In the genomic region with DNA sequence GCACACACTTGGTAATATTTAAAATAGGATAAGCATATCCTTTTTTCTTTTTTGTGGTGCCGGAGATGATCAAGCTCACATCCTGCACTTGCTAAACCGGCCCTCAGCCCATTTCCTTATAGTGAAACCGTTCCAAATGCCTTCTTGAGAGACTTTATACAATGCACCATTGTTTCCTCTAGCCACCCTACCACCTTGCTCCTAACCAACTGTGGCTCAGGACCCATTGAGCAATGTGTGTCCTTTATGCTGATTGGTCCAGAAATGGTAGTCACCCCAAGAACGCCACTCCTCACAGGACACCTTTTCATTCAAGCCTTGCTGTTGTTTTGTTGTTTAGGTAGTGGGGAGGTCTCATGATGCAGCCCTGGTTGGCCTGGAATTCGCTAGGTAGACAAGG, we compare ENCODE assay signal across 22 mouse cellular contexts.
DNase-seq lines count a peak whose midpoint lies in the region; ATAC-seq and TF ChIP-seq lines count a peak whose summit lies in the region.
"Had no signal": no experiment of that assay in that cellular context is flagged by ENCODE, and none has a peak within 500 bp of the region (broad histone marks: within the 10 kb centered on the region; RNA-seq: fewer than 3 reads in every experiment).

No protein-coding gene starts in this region.

- no peaks in the 10 kb centered on the region for H3K9me3 ChIP-seq in heart, embryonic 13.5 days
- H3K9me3 ChIP-seq in lung, postnatal 0 days (ENCODE audit: low read length): no peaks in the 10 kb centered on the region
- H3K9me3 ChIP-seq: embryonic facial prominence, embryonic 12.5 days; forebrain, embryonic 13.5 days; G1E; hindbrain, embryonic 13.5 days had no signal

- H3K27ac ChIP-seq in heart, embryonic 13.5 days (replicated peaks): 0 out of 2 replicates have a peak overlapping the region, but pooled peaks have one; percentile 45
- no peak overlapping the region for H3K27ac ChIP-seq in heart, adult 2 months
- peak overlapping the region; percentile 64 for H3K27ac ChIP-seq in lung, postnatal 0 days (ENCODE audit: low read length)
- peak overlapping the region; percentile 47; the same call in 1 of the 2 replicates for H3K27ac ChIP-seq in small intestine, adult 2 months (ENCODE audit: insufficient read depth, low read depth, low read length)
- H3K27ac ChIP-seq: embryonic facial prominence, embryonic 12.5 days; forebrain, embryonic 13.5 days; hindbrain, embryonic 13.5 days; left cerebral cortex, adult 2 months had no signal

- peaks cover 28% of the 10 kb centered on the region for H3K4me1 ChIP-seq in heart, embryonic 13.5 days
- peaks cover 2% of the 10 kb centered on the region for H3K4me1 ChIP-seq in heart, adult 2 months (ENCODE audit: control insufficient read depth, insufficient read depth, low read length)
- H3K4me1 ChIP-seq in lung, postnatal 0 days (ENCODE audit: insufficient read depth, low read depth, low read length): no peaks in the 10 kb centered on the region
- peaks cover 13% of the 10 kb centered on the region; the same call in 1 of the 2 replicates for H3K4me1 ChIP-seq in small intestine, adult 2 months (ENCODE audit: control insufficient read depth, insufficient read depth, insufficient read length, low read length)
- H3K4me1 ChIP-seq: embryonic facial prominence, embryonic 12.5 days; forebrain, embryonic 13.5 days; hindbrain, embryonic 13.5 days had no signal

- intact Hi-C loops in heart, adult 2 months (cut with DNase I): no loop called here

- H3K9ac ChIP-seq in heart, embryonic 13.5 days: no peak overlapping the region
- no peak overlapping the region for H3K9ac ChIP-seq in heart, adult 2 months (ENCODE audit: low read depth, low read length)
- H3K9ac ChIP-seq in lung, postnatal 0 days (replicated peaks; ENCODE audit: low read depth): no peak overlapping the region
- H3K9ac ChIP-seq: embryonic facial prominence, embryonic 12.5 days; forebrain, embryonic 13.5 days; hindbrain, embryonic 13.5 days had no signal

- H3K36me3 ChIP-seq in heart, embryonic 13.5 days: no peaks in the 10 kb centered on the region
- no peaks in the 10 kb centered on the region for H3K36me3 ChIP-seq in heart, adult 2 months (ENCODE audit: control insufficient read depth, insufficient read depth, low read length)
- H3K36me3 ChIP-seq in lung, postnatal 0 days (ENCODE audit: insufficient read depth, low read length): no peaks in the 10 kb centered on the region
- no peaks in the 10 kb centered on the region for H3K36me3 ChIP-seq in small intestine, adult 2 months (ENCODE audit: control insufficient read depth, insufficient read depth, low read length)
- H3K36me3 ChIP-seq: embryonic facial prominence, embryonic 12.5 days; G1E; hindbrain, embryonic 13.5 days had no signal

- H3K4me2 ChIP-seq in heart, embryonic 13.5 days: no peak overlapping the region
- no peak overlapping the region for H3K4me2 ChIP-seq in lung, postnatal 0 days (replicated peaks; ENCODE audit: low read depth, low read length)
- H3K4me2 ChIP-seq: embryonic facial prominence, embryonic 12.5 days; forebrain, embryonic 13.5 days; hindbrain, embryonic 13.5 days; liver, embryonic 11.5 days had no signal

- WGBS in heart, embryonic 13.5 days: 70% methylated on average over 5 of the region's 5 CpGs
- WGBS in heart, adult 2 months: 64% methylated on average over 5 of the region's 5 CpGs
- 49% methylated on average over 5 of the region's 5 CpGs for WGBS in lung, postnatal 0 days
- 31% methylated on average over 5 of the region's 5 CpGs for WGBS in small intestine, adult 2 months

- H3K79me2 ChIP-seq in heart, adult 2 months (replicated peaks; ENCODE audit: control insufficient read depth, insufficient read depth, low read length): no peaks in the 10 kb centered on the region

- no peak for DNase-seq in heart, adult 2 months
- DNase-seq in kidney, adult 9 months: peak; percentile 14
- DNase-seq in kidney, postnatal 4 days: no peak
- peak; percentile 52 for DNase-seq in lung, postnatal 0 days (ENCODE audit: low spot score)
- DNase-seq in lung, adult 18-20 months: no peak
- no peak for DNase-seq in frontal cortex, postnatal 36 days (ENCODE audit: low spot score in 2 of 2)
- DNase-seq: adrenal gland, postnatal 10 days; cerebellum, adult 9-11 months; gastrocnemius, postnatal 36 days; layer of hippocampus, adult 9-11 months; left cerebral cortex, postnatal 4 days had no signal

- no peak for TF ChIP-seq CTCF in heart, adult 2 months (IDR thresholded peaks at IDR 0.05)
- TF ChIP-seq CTCF in lung, postnatal 0 days (IDR thresholded peaks at IDR 0.05): no peak
- TF ChIP-seq CTCF in small intestine, adult 2 months (IDR thresholded peaks at IDR 0.05; ENCODE audit: extremely low read depth, insufficient read length, insufficient replicate concordance, low read depth, low read length): no peak

- TF ChIP-seq POLR2A in heart, adult 2 months (IDR thresholded peaks at IDR 0.05; ENCODE audit: insufficient read depth, low read depth, low read length): no peak
- no peak for TF ChIP-seq POLR2A in small intestine, adult 2 months (IDR thresholded peaks at IDR 0.05; ENCODE audit: low read depth, low read length)

- no peak for TF ChIP-seq EP300 in heart, adult 2 months (IDR thresholded peaks at IDR 0.05; ENCODE audit: insufficient read depth, low read depth, low read length)
- TF ChIP-seq EP300 in lung, postnatal 0 days (IDR thresholded peaks at IDR 0.05): no peak

- ATAC-seq in heart, embryonic 13.5 days (ENCODE audit: extremely low read depth, insufficient number of reproducible peaks, low FRiP score, low TSS enrichment): no peak
- peak; percentile 52 for ATAC-seq in lung, postnatal 0 days
- ATAC-seq: activated CD4-positive, CD25-positive, alpha-beta regulatory T cell, adult 4 months; forebrain, embryonic 13.5 days; inflammation-experienced regulatory T-cells, adult 6 months had no signal

- H3K27me3 ChIP-seq in heart, embryonic 13.5 days (replicated peaks): no peaks in the 10 kb centered on the region
- no peaks in the 10 kb centered on the region for H3K27me3 ChIP-seq in heart, adult 2 months (ENCODE audit: control insufficient read depth, insufficient read depth, low read length)
- H3K27me3 ChIP-seq in lung, postnatal 0 days (replicated peaks; ENCODE audit: insufficient read depth, low read length): no peaks in the 10 kb centered on the region
- H3K27me3 ChIP-seq in small intestine, adult 2 months (ENCODE audit: control insufficient read depth, insufficient read depth, low read length): no peaks in the 10 kb centered on the region
- H3K27me3 ChIP-seq: embryonic facial prominence, embryonic 12.5 days; forebrain, embryonic 13.5 days; hindbrain, embryonic 13.5 days had no signal

- H3K4me3 ChIP-seq in heart, embryonic 13.5 days: no peak overlapping the region
- no peak overlapping the region for H3K4me3 ChIP-seq in heart, adult 2 months
- no peak overlapping the region for H3K4me3 ChIP-seq in lung, postnatal 0 days (ENCODE audit: low read depth, low read length)
- H3K4me3 ChIP-seq in small intestine, adult 2 months (ENCODE audit: low read depth, low read length): no peak overlapping the region
- H3K4me3 ChIP-seq: embryonic facial prominence, embryonic 12.5 days; erythroblast, embryonic 14.5 days; forebrain, embryonic 13.5 days; hindbrain, embryonic 13.5 days; left cerebral cortex, adult 2 months had no signal

Comparison
In these comparisons a context has a peak if more than half of its experiments do, and no peak if none do; other contexts are left out.
1. DNase-seq: peak in kidney, adult 9 months (single experiment) and lung, postnatal 0 days (single experiment); none in heart, adult 2 months (0 of 2), kidney, postnatal 4 days (0 of 2), lung, adult 18-20 months (0 of 2) and frontal cortex, postnatal 36 days (0 of 2).